Mouse (Mus musculus) liver, postnatal 0 days (tissue): Measurements from ENCODE around the gene Nat8f2. TPM values are rescaled to one million over a fixed set of nuclear protein-coding genes. Genes with fewer than 3 reads are reported as not detected.

ENCODE experiments used
- ATAC-seq: fragments of 200-750 bp; cut with Nextera tagmentation; 2 replicates; pipeline ENCODE4 v1.8.0; 2017; ENCODE audit warnings: mild to moderate bottlenecking, moderate library complexity
- DNase-seq: peaks from one replicate; pipeline ENCODE4 v3.0.0-alpha.2; 2016
- H3K27ac ChIP-seq: fragments of 300-500 bp; sonication (generic); 2 replicates; pipeline ENCODE4 v1.5.1; 2014; ENCODE audit warnings: antibody characterized with exemption, moderate library complexity, mild to moderate bottlenecking, low read depth
- H3K27me3 ChIP-seq: fragments of 300-500 bp; sonication (generic); 2 replicates; pipeline ENCODE4 v1.6.1; 2014; ENCODE audit warnings: low read length, control low read depth, mixed read lengths; ENCODE audit not compliant: insufficient read depth
- H3K36me3 ChIP-seq: fragments of 300-500 bp; sonication (generic); replicated peaks from 2 replicates; pipeline ENCODE4 v1.6.1; 2014; ENCODE audit warnings: mild to moderate bottlenecking, control low read depth, low read length, moderate library complexity, mixed read lengths; ENCODE audit not compliant: insufficient read depth
- H3K4me1 ChIP-seq: fragments of 300-500 bp; sonication (generic); 2 replicates; pipeline ENCODE4 v1.6.1; 2014; ENCODE audit warnings: antibody characterized with exemption, mild to moderate bottlenecking, control low read depth; ENCODE audit not compliant: insufficient read depth
- H3K4me2 ChIP-seq: fragments of 300-500 bp; sonication (generic); 2 replicates; pipeline ENCODE4 v1.6.1; 2014; ENCODE audit warnings: low read depth, mild to moderate bottlenecking, low read length, moderate library complexity, mixed read lengths
- H3K4me3 ChIP-seq: fragments of 300-500 bp; sonication (generic); 2 replicates; pipeline ENCODE4 v1.5.1; 2014; ENCODE audit warnings: low read depth, low read length
- H3K9ac ChIP-seq: fragments of 300-500 bp; sonication (generic); replicated peaks from 2 replicates; pipeline ENCODE4 v1.6.1; 2014; ENCODE audit warnings: mild to moderate bottlenecking, moderate library complexity
- H3K9me3 ChIP-seq: fragments of 300-500 bp; sonication (generic); 2 replicates; pipeline ENCODE4 v1.6.1; 2016; ENCODE audit warnings: mild to moderate bottlenecking, control low read depth, low read length, mixed read lengths
- CTCF ChIP-seq: sonication (generic); IDR thresholded peaks from 2 replicates; pipeline ENCODE4 v1.5.1; 2016; ENCODE audit warnings: antibody characterized with exemption, low read depth
- EP300 ChIP-seq: IDR thresholded peaks from 2 replicates; pipeline ENCODE4 v1.6.1; 2016; ENCODE audit warnings: antibody characterized with exemption, low read depth, mild to moderate bottlenecking
- WGBS: fragments of 180-500 bp; shearing (Covaris S2); extraction: QIAGEN DNeasy Blood & Tissue Kit; methylation state at CpG from one replicate; pipeline ENCODE4 v1.1.7; 2014; ENCODE audit not compliant: insufficient replicate concordance; 5-methylcytosine and 5-hydroxymethylcytosine counted together
- polyA plus RNA-seq: library from polyadenylated mRNA; unstranded; fragments of >200 nt; fragmentation: Nextera tagmentation; extraction: Ambion mirVana; gene quantifications from 2 replicates; pipeline ENCODE4 v1.2.1, GENCODE M21; 2015

Nat8f2 gene
- polyA plus RNA-seq, 1 experiment from 2014 or later, result 1.7 TPM

DNA sequence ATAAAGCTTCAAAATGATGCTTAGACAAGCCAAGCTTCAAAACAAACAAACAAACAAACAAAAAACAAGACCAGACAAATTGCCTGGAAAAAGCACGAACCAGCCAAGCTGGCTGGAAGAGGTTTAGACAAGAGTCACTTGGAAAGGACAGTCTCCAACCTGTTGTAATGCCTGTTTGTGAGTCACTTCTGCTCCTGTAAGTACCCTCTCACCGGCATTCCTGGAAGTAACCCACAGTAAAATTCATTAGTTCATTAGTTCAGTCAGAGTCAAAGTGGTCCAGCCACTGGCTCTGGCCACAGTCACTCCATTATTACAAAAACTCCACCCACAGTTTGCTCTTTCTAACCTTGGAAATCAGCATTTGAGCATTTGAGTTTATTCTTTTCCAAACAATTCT, 5.1 kb downstream of the Nat8f2 start:
- H3K4me1 ChIP-seq, result no peaks in the 10 kb centered on the region
- H3K9ac ChIP-seq, result no peak overlapping the region
- DNase-seq (no peak), ATAC-seq (no peak)
- H3K36me3 ChIP-seq, result no peaks in the 10 kb centered on the region
- WGBS, result 74% methylated on average over 2 of the region's 2 CpGs
- no peaks in the 10 kb centered on the region for H3K9me3 ChIP-seq
- no peak overlapping the region for H3K27ac ChIP-seq
- TF ChIP-seq EP300 (no peak), CTCF (no peak)
- no peaks in the 10 kb centered on the region for H3K27me3 ChIP-seq
- H3K4me3 ChIP-seq, result no peak overlapping the region
- H3K4me2 ChIP-seq, result no peak overlapping the region

DNA sequence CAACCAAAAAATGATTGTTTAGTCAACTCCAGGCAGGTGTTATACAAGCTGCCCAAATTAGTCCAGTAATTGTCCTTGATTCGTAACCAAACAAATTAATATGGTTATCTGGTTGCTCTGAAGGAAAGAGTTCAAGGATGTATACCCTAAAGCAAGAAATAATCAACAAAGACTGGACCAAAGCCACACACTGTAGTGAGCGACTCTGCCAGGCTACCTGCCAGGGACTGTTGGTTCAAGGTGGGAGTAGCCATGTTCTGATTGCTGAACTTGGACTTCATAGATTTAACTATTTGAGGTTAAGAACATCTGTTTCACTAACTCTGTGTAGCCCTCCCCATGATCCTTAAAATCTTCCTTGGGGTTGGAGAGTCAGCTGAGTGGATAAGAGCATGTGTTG, 5.8 kb downstream of the Nat8f2 start:
- no peak overlapping the region for H3K4me3 ChIP-seq
- ATAC-seq, result no peak
- TF ChIP-seq EP300, result no peak
- no peak for TF ChIP-seq CTCF
- DNase-seq, result no peak
- H3K36me3 ChIP-seq, result no peaks in the 10 kb centered on the region
- no peaks in the 10 kb centered on the region for H3K9me3 ChIP-seq
- H3K27ac ChIP-seq, result no peak overlapping the region
- H3K27me3 ChIP-seq, result no peaks in the 10 kb centered on the region
- H3K4me1 ChIP-seq, result no peaks in the 10 kb centered on the region
- 61% methylated on average over 2 of the region's 2 CpGs for WGBS
- no peak overlapping the region for H3K9ac ChIP-seq
- no peak overlapping the region for H3K4me2 ChIP-seq

DNA sequence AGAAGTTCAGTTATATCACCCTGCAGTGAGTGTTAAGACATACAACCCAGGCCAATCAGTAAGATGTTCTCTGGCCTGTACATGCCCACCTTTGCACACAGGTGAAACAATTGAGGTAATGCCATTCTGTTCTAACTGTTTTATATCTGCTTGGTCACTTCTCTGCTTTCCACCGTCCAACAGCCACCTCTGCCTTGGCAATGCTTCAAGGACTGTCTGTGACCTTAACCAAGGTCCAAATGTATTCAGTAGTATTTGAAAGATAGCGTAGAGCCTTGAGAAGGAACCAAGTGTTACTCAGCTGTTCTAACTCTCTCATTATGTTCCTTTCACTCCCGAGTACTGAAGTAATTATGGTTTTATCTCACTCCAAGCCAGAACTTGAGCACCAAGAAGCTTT, 6.4 kb downstream of the Nat8f2 start:
- 61% methylated on average over 3 of the region's 3 CpGs for WGBS
- H3K9me3 ChIP-seq, result no peaks in the 10 kb centered on the region
- no peak for ATAC-seq
- no peaks in the 10 kb centered on the region for H3K36me3 ChIP-seq
- no peaks in the 10 kb centered on the region for H3K4me1 ChIP-seq
- H3K27me3 ChIP-seq, result no peaks in the 10 kb centered on the region
- H3K4me2 ChIP-seq, result no peak overlapping the region
- H3K27ac ChIP-seq, result no peak overlapping the region
- no peak for DNase-seq
- H3K9ac ChIP-seq, result no peak overlapping the region
- H3K4me3 ChIP-seq, result no peak overlapping the region
- no peak for TF ChIP-seq EP300
- no peak for TF ChIP-seq CTCF

DNA sequence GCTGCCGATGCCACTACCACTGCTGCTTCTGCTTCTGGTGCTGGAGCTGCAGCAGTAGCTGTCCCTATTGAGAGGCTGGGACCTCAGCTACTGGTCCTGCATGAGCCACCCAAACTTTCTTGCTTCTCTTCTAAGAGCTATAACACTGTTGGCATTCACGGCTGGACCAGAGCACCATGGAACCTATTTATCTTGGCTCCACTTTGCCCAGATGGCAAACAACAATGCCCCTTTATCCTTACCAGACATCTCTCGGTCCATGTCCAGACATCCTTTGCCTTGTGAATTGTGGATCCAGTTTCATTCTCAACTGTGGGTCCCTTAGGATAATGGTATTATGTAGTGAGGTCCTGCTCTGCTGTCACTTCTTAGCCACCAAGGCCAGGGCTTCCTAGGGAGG, 7.7 kb downstream of the Nat8f2 start:
- H3K4me3 ChIP-seq, result no peak overlapping the region
- no peaks in the 10 kb centered on the region for H3K4me1 ChIP-seq
- TF ChIP-seq EP300, result no peak
- no peak for TF ChIP-seq CTCF
- H3K9ac ChIP-seq, result no peak overlapping the region
- no peaks in the 10 kb centered on the region for H3K27me3 ChIP-seq
- no peak overlapping the region for H3K27ac ChIP-seq
- no peak overlapping the region for H3K4me2 ChIP-seq
- DNase-seq (no peak), ATAC-seq (no peak)
- no peaks in the 10 kb centered on the region for H3K9me3 ChIP-seq
- H3K36me3 ChIP-seq, result no peaks in the 10 kb centered on the region
- WGBS, result 78% methylated on average over 3 of the region's 3 CpGs

DNA sequence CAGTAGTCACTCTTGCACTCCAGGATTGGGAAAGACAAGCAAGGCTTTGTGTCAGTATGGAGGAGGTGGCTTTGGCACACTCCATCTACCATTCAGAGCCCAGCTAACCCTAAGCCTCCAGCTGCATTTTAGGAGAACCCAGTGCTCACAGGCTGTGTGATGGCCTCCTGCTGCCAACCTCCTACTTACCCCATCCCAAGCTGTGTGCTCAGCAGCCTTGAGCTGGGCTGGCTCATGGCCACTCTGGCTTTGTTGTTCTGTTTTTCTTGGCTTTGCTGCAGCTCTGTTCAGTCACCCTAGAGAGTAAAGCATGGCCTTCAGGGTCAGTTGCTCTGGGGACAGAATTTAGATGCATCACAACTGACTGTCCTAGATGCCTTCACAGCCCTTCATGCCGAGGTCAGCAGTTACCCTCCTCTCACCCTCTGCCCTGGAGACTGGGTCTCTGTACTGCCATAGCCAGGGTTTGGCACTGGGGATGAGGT, 12.7 kb downstream of the Nat8f2 start:
- H3K4me2 ChIP-seq, result no peak overlapping the region
- H3K4me1 ChIP-seq, result peaks cover 3% of the 10 kb centered on the region; the same call in 1 of the 2 replicates
- H3K27me3 ChIP-seq, result no peaks in the 10 kb centered on the region
- H3K27ac ChIP-seq, result peak overlapping the region; percentile 71
- H3K4me3 ChIP-seq, result no peak overlapping the region
- no peak overlapping the region for H3K9ac ChIP-seq
- no peaks in the 10 kb centered on the region for H3K9me3 ChIP-seq
- TF ChIP-seq CTCF (no peak), EP300 (no peak)
- H3K36me3 ChIP-seq, result no peaks in the 10 kb centered on the region
- 67% methylated on average over 1 of the region's 1 CpGs for WGBS
- peak; percentile 32 for DNase-seq
- ATAC-seq, result peak; percentile 94

DNA sequence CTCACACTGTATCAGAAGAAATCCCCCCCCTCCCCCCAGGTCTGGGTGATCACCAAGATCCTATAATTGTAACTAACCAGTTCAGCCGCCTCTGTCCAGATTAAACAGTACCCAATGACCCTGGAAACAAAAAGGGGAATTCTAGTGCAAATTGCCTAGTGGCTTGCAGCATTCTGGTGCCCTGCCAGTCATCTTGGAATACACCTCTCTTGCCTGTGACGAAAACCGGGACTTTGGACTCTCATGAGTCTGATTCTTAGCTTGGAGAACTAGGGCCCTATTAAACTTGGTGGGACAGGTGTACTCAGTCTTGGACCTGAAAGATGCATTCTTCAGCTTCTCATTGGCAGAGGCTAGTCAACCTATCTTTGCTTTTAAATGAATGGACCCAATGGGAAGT, 15.5 kb downstream of the Nat8f2 start:
- Histone ChIP-seq H3K4me1 (peaks cover 11% of the 10 kb centered on the region; the same call in 1 of the 2 replicates), H3K4me3 (no peak overlapping the region), H3K36me3 (no peaks in the 10 kb centered on the region), H3K4me2 (no peak overlapping the region), H3K27me3 (no peaks in the 10 kb centered on the region), H3K9me3 (no peaks in the 10 kb centered on the region), H3K27ac (no peak overlapping the region), H3K9ac (no peak overlapping the region)
- WGBS, result 65% methylated on average over 3 of the region's 3 CpGs
- no peak for ATAC-seq
- TF ChIP-seq CTCF, result no peak
- 0 out of 2 replicates have a peak, but pooled peaks have one; percentile 13 for TF ChIP-seq EP300
- peak; percentile 26 for DNase-seq
